Mouse (Mus musculus) olfactory bulb, adult 2 months (tissue): Measurements from ENCODE around the gene Psd.

Source experiments
- CTCF ChIP-seq: fragments of 200-500 bp; IDR thresholded peaks from 2 replicates; pipeline ENCODE4 v1.5.1; 2012; ENCODE audit warnings: low read depth, mild to moderate bottlenecking, low read length, moderate library complexity; ENCODE audit not compliant: insufficient read depth
- POLR2A ChIP-seq: fragments of 200-500 bp; IDR thresholded peaks from 2 replicates; pipeline ENCODE4 v1.6.1; 2012; ENCODE audit warnings: mild to moderate bottlenecking, low read depth, low read length, moderate library complexity; ENCODE audit not compliant: insufficient read depth

- TF ChIP-seq CTCF (no peak), POLR2A (no peak)
These were observed 48.9 kb upstream of the Psd start for GRCm38 (mm10) chr19:46375891-46376290.
